Mouse (Mus musculus): ENCODE measurements around the gene Eps8l3. TPM values are rescaled to one million over a fixed set of nuclear protein-coding genes. Genes with fewer than 3 reads are reported as not detected.

The Eps8l3 gene
- polyA plus RNA-seq (2015; fragmentation: Nextera tagmentation; extraction: Ambion mirVana), result not detected in 2 replicates

DNA sequence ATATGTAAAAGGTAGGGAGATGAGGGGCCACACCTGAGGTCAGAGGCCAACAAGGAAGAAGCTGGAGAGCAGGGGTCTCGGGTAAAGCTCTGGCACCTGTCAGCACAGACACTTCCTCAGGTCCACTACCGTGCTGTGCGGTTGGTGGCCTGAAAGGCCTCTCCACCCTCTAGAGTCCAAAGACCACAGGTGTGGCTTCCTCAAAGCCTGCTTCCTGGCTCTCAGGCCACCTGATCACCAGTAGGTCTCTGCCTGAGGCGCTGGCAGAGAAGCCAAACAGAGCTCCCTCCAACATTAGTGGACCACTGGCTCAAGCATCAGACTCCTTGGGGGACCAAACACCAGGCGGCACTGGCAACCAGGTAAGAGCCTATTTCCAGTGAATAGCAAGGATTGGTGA, at the start of gene Eps8l3:
Gene Eps8l3 (plus strand): TSS at position 225 of the 400 bp plus-strand sequence.
- ATAC-seq, result no peak
- Histone ChIP-seq H3K4me2 (ENCODE audit: low read length) (no peak within 1 kb of the TSS), H3K9ac (ENCODE audit: low read depth, low read length) (no peak within 1 kb of the TSS), H3K4me1 (ENCODE audit: control insufficient read depth, insufficient read depth, low read length) (no peaks in the 10 kb centered on the region), H3K27me3 (ENCODE audit: control insufficient read depth, insufficient read depth, low read depth, low read length) (no peaks in the 10 kb centered on the region), H3K9me3 (replicated peaks; ENCODE audit: control insufficient read depth, low read length, poor library complexity, severe bottlenecking) (no peaks in the 10 kb centered on the region), H3K27ac (ENCODE audit: low read length) (no peak within 1 kb of the TSS), H3K36me3 (ENCODE audit: control insufficient read depth, insufficient read depth, low read length) (no peaks in the 10 kb centered on the region), H3K4me3 (ENCODE audit: low read depth, low read length) (no peak within 1 kb of the TSS)
- 85% methylated on average over 5 of the region's 5 CpGs for WGBS

DNA sequence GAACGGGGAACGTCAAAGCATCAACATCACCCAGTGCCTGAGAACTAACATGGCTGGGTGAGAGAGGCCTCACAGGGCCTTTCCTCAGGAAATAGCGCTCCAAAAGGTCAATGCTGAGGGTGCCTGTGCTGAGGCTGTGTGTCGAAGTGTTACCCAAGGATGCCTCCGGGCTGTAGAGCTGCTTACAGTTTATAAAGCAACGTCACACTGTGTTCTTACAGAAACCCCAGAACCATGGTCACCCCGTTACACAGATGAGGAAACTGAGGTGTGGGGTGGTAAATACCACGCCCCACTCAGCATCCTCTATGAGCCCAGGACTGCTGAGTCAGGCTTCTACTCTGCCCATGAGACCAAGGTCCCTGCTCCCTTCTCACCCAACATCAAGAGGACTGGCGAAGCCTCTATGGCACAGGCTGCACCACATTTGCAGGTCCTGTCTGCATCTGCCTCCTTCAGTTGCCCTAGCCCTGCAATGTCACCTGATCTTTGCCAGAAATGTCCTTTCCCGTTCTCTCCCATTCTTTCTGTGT, 49.1 kb upstream of the Eps8l3 start:
- Histone ChIP-seq H3K27ac (ENCODE audit: low read length) (no peak overlapping the region), H3K4me2 (ENCODE audit: low read length) (no peak overlapping the region), H3K36me3 (ENCODE audit: control insufficient read depth, insufficient read depth, low read length) (no peaks in the 10 kb centered on the region), H3K4me3 (ENCODE audit: low read depth, low read length) (no peak overlapping the region), H3K4me1 (ENCODE audit: control insufficient read depth, insufficient read depth, low read length) (peaks cover 5% of the 10 kb centered on the region), H3K27me3 (ENCODE audit: control insufficient read depth, insufficient read depth, low read depth, low read length) (no peaks in the 10 kb centered on the region), H3K9ac (ENCODE audit: low read depth, low read length) (no peak overlapping the region), H3K9me3 (replicated peaks; ENCODE audit: control insufficient read depth, low read length, poor library complexity, severe bottlenecking) (no peaks in the 10 kb centered on the region)
- 92% methylated on average over 10 of the region's 10 CpGs for WGBS
- ATAC-seq, result no peak

DNA sequence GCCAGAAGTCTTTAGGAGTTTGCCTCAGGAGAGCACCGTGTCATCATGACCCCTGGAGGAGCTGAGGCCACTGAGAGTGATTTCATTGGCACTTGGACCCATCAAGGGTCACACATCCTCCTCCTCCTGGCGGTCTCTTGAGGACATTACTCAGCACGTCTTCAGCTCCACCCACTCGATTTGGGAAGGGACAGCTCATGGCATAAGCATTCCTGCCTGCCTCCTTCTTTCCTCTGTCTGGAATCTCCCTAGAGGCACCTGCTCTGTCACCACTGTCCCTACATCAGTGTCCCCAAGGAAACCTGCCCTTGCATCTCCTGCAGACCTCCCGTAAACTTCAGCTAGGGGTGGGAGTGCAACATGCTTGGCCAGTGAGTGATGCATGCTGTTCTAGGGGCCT, 48.5 kb upstream of the Eps8l3 start:
- WGBS, result 71% methylated on average over 5 of the region's 5 CpGs
- Histone ChIP-seq H3K4me1 (ENCODE audit: control insufficient read depth, insufficient read depth, low read length) (peaks cover 10% of the 10 kb centered on the region), H3K4me3 (ENCODE audit: low read depth, low read length) (no peak overlapping the region), H3K9me3 (replicated peaks; ENCODE audit: control insufficient read depth, low read length, poor library complexity, severe bottlenecking) (no peaks in the 10 kb centered on the region), H3K27me3 (ENCODE audit: control insufficient read depth, insufficient read depth, low read depth, low read length) (no peaks in the 10 kb centered on the region), H3K9ac (ENCODE audit: low read depth, low read length) (no peak overlapping the region), H3K4me2 (ENCODE audit: low read length) (no peak overlapping the region), H3K27ac (ENCODE audit: low read length) (no peak overlapping the region), H3K36me3 (ENCODE audit: control insufficient read depth, insufficient read depth, low read length) (no peaks in the 10 kb centered on the region)
- no peak for ATAC-seq

DNA sequence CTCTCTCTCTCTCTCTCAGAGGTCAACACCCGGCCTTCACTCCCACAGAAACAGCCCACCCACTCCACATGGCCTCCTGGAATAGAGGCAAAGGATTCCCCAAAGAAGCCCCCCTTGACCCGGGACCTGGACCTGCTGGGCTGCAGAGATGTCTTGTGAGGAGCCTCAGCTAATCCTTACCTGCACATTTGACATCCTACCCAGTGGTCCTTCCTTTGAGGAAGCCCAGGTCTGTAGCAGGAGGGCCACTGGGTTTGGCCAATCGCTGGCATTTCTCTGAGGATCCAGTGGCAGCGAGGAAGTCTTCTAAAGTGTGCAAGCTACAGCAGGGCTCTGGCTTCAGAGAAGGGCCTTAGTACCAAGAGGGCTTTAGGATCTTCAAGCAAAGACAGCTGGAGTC, 48.0 kb upstream of the Eps8l3 start:
- Histone ChIP-seq H3K9me3 (replicated peaks; ENCODE audit: control insufficient read depth, low read length, poor library complexity, severe bottlenecking) (no peaks in the 10 kb centered on the region), H3K4me2 (ENCODE audit: low read length) (no peak overlapping the region), H3K4me1 (ENCODE audit: control insufficient read depth, insufficient read depth, low read length) (peaks cover 13% of the 10 kb centered on the region), H3K27ac (ENCODE audit: low read length) (no peak overlapping the region), H3K9ac (ENCODE audit: low read depth, low read length) (no peak overlapping the region), H3K4me3 (ENCODE audit: low read depth, low read length) (no peak overlapping the region), H3K36me3 (ENCODE audit: control insufficient read depth, insufficient read depth, low read length) (no peaks in the 10 kb centered on the region), H3K27me3 (ENCODE audit: control insufficient read depth, insufficient read depth, low read depth, low read length) (no peaks in the 10 kb centered on the region)
- no peak for ATAC-seq
- WGBS, result 79% methylated on average over 4 of the region's 4 CpGs

DNA sequence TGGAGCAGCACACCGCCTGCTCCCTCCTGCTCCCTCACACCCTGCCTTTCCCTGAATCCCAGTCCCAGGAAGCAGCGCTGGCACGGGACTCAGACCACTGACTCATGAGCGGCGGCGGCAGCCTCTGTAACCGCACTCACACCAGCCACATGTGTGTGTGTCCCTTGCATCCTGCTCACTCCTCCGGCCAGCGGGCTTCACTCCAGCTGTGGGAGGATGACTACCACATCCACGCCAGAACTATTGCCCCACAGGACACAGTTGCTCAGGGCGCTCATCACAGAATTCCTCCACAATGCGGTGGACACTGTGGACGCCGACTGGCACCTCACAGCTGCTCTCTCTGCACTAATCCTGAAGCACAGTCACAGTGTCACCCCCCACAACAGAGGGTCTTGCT, 47.4 kb upstream of the Eps8l3 start:
- no peak for ATAC-seq
- Histone ChIP-seq H3K9me3 (replicated peaks; ENCODE audit: control insufficient read depth, low read length, poor library complexity, severe bottlenecking) (no peaks in the 10 kb centered on the region), H3K4me2 (ENCODE audit: low read length) (no peak overlapping the region), H3K27ac (ENCODE audit: low read length) (no peak overlapping the region), H3K27me3 (ENCODE audit: control insufficient read depth, insufficient read depth, low read depth, low read length) (no peaks in the 10 kb centered on the region), H3K9ac (ENCODE audit: low read depth, low read length) (no peak overlapping the region), H3K4me3 (ENCODE audit: low read depth, low read length) (no peak overlapping the region), H3K36me3 (ENCODE audit: control insufficient read depth, insufficient read depth, low read length) (no peaks in the 10 kb centered on the region), H3K4me1 (ENCODE audit: control insufficient read depth, insufficient read depth, low read length) (peaks cover 16% of the 10 kb centered on the region)
- 71% methylated on average over 14 of the region's 14 CpGs for WGBS

DNA sequence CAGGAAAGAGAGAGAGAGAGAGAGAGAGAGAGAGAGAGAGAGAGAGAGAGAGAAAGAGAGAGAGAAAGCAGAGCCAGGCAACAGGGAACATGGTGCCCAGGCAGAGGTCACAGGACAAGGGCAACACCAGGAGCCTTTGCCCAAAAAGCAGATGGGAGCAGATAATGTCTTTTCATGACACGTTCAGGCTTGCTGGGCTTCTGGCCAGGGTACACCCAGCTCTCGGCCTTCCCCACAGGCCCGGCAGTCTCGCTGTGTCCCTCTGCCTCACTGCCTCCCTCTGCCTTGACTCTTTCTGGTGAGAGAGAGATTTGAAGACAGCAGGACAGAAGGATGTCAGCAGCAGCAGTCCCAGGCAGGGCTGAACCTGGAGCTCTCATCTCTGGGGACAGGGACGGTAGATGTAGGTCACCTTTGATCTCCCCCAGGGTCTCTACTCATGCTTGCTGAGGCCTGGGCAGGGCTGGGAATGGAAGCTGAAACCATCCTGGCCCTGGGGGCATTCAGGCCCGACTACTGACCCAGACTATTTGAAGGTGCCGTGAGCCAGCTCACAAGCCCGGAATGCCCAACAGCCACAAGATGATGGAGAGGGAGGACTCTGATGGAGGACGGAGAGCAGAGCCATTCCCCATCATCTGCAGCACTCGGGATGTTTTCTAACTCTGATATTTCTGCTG, 45.0 kb upstream of the Eps8l3 start:
- no peaks in the 10 kb centered on the region for H3K27me3 ChIP-seq (ENCODE audit: control insufficient read depth, insufficient read depth, low read depth, low read length)
- H3K36me3 ChIP-seq (ENCODE audit: control insufficient read depth, insufficient read depth, low read length), result no peaks in the 10 kb centered on the region
- H3K27ac ChIP-seq (ENCODE audit: low read length), result no peak overlapping the region
- 58% methylated on average over 10 of the region's 10 CpGs for WGBS
- H3K9ac ChIP-seq (ENCODE audit: low read depth, low read length), result no peak overlapping the region
- no peak overlapping the region for H3K4me3 ChIP-seq (ENCODE audit: low read depth, low read length)
- peaks cover 16% of the 10 kb centered on the region for H3K4me1 ChIP-seq (ENCODE audit: control insufficient read depth, insufficient read depth, low read length)
- no peak for ATAC-seq
- H3K4me2 ChIP-seq (ENCODE audit: low read length), result no peak overlapping the region
- no peaks in the 10 kb centered on the region for H3K9me3 ChIP-seq (replicated peaks; ENCODE audit: control insufficient read depth, low read length, poor library complexity, severe bottlenecking)

DNA sequence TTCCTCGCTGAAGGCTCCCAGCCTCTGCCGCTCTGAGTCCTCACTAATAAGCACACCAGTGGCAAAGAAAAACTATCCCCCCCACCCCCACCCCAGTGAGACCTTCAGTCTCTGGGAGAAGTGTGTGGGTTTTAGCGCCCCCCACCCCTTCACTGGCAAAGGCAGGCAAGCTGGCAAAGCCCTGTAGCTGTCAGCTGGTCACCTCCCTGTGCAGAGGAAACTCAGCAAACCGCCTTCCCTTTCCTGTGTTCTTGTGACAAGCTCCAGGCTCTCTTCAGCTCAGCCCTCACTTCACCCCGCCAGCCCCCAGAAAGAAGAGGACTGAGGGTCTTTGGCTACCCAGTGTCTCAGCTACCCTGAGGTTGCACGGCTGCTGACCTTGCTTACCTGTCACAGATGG, 44.4 kb upstream of the Eps8l3 start:
- Histone ChIP-seq H3K9me3 (replicated peaks; ENCODE audit: control insufficient read depth, low read length, poor library complexity, severe bottlenecking) (no peaks in the 10 kb centered on the region), H3K27ac (ENCODE audit: low read length) (no peak overlapping the region), H3K27me3 (ENCODE audit: control insufficient read depth, insufficient read depth, low read depth, low read length) (no peaks in the 10 kb centered on the region), H3K4me2 (ENCODE audit: low read length) (no peak overlapping the region), H3K36me3 (ENCODE audit: control insufficient read depth, insufficient read depth, low read length) (no peaks in the 10 kb centered on the region), H3K9ac (ENCODE audit: low read depth, low read length) (no peak overlapping the region), H3K4me1 (ENCODE audit: control insufficient read depth, insufficient read depth, low read length) (peaks cover 16% of the 10 kb centered on the region), H3K4me3 (ENCODE audit: low read depth, low read length) (no peak overlapping the region)
- WGBS, result 57% methylated on average over 6 of the region's 6 CpGs
- 0 out of 2 replicates have a peak, but pooled peaks have one; percentile 37 for ATAC-seq

DNA sequence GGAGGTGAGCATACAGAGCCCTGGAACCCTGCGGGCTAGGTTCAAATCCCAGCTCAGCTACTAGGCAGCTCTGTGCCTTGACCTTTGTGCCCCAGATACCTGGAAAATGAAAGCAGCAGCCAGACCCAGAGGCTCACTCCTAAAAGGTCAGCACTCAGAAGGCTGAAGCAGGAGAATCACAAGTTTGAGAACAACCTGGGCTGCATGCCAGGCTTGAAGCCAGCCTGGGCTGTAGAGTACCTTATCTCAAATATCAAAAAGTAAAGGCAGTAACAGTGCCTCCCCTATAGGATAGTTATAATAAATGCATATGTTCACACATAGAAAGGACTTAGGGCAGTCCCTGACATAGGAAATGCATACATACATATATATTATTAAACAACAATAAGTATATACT, 43.7 kb upstream of the Eps8l3 start:
- H3K4me3 ChIP-seq (ENCODE audit: low read depth, low read length), result no peak overlapping the region
- no peak overlapping the region for H3K9ac ChIP-seq (ENCODE audit: low read depth, low read length)
- H3K36me3 ChIP-seq (ENCODE audit: control insufficient read depth, insufficient read depth, low read length), result no peaks in the 10 kb centered on the region
- H3K27ac ChIP-seq (ENCODE audit: low read length), result no peak overlapping the region
- H3K4me2 ChIP-seq (ENCODE audit: low read length), result no peak overlapping the region
- H3K4me1 ChIP-seq (ENCODE audit: control insufficient read depth, insufficient read depth, low read length), result peaks cover 16% of the 10 kb centered on the region
- no peaks in the 10 kb centered on the region for H3K27me3 ChIP-seq (ENCODE audit: control insufficient read depth, insufficient read depth, low read depth, low read length)
- 86% methylated on average over 1 of the region's 1 CpGs for WGBS
- no peaks in the 10 kb centered on the region for H3K9me3 ChIP-seq (replicated peaks; ENCODE audit: control insufficient read depth, low read length, poor library complexity, severe bottlenecking)
- no peak for ATAC-seq

DNA sequence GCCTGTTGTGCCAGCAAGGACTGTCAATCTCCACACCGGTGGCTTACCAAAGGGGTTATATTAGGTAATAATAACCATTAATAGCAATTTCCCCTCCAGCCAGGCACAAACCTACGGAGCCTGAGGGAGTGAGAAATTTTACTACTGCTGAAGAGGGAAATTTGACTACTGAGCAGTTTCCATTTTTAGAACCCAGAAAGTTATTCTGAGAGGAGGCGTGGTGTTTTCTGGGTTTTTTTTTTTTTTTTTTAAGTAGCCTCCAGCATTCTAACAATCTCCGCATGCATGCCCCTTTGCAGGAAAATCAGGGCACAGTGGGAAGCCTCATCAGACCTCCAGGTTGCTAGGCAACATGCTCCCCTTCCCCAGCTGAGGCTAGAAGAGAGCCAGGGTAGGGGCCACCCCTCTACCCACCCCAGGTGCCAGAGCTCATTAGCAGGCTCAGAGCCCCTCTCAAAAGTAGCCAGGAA, 43.1 kb upstream of the Eps8l3 start:
- Histone ChIP-seq H3K27me3 (ENCODE audit: control insufficient read depth, insufficient read depth, low read depth, low read length) (no peaks in the 10 kb centered on the region), H3K9me3 (replicated peaks; ENCODE audit: control insufficient read depth, low read length, poor library complexity, severe bottlenecking) (no peaks in the 10 kb centered on the region), H3K9ac (ENCODE audit: low read depth, low read length) (no peak overlapping the region), H3K36me3 (ENCODE audit: control insufficient read depth, insufficient read depth, low read length) (no peaks in the 10 kb centered on the region), H3K4me1 (ENCODE audit: control insufficient read depth, insufficient read depth, low read length) (peaks cover 16% of the 10 kb centered on the region), H3K4me2 (ENCODE audit: low read length) (no peak overlapping the region), H3K4me3 (ENCODE audit: low read depth, low read length) (no peak overlapping the region), H3K27ac (ENCODE audit: low read length) (peak overlapping the region; percentile 54; the same call in 1 of the 2 replicates)
- 15% methylated on average over 4 of the region's 4 CpGs for WGBS
- ATAC-seq, result peak; percentile 81
